Mouse (Mus musculus): Measurements from ENCODE around the gene Wwox. TPM values are rescaled to one million over a fixed set of nuclear protein-coding genes. Genes with fewer than 3 reads are reported as not detected.

Gene Wwox
- total and polyA plus RNA-seq, 3 experiments: 7.6 to 61.8 (median 12.2) TPM

DNA sequence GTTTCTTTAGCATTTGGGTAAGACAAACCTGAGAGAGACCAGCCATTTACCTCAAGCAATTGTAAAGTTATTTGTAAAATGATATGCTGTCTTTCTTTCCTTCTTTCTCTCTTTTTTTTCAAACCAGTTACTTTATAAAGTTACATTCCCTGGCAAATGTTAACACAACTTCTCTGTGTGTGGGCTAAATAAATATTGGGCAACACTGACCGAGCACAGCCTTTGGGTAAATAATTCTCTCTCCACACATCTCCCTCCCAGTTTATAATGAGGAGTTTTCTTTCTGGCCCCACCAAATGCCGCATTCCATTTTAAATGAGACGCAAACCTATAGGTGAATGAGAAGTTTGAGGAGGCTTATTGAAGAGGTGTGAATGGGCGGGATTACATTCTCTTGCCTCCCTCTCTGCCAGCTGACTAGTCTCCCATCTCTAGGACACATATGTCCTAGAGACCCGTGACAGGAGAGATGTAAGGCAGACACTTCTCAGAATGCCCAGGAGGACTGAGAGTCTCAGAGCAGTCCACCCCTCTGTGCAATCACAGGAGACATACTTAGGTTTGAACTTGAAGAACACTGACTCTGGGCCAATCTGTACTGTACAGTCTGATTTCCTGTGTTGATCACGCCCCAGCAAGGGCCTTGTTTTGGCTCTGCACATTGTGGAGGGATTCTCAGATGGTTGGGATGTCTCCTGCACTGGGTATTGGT is 116.2 kb downstream of the Wwox start:
- H3K27me3 ChIP-seq (ENCODE audit: control insufficient read depth in 1 of 2, insufficient read depth in 2 of 2, low read length in 2 of 2): no peaks in the 10 kb centered on the region
- H3K4me3 ChIP-seq (ENCODE audit: control insufficient read depth in 1 of 2, insufficient read depth in 1 of 2, low read depth in 2 of 2, low read length in 2 of 2): no peak overlapping the region
- no peaks in the 10 kb centered on the region for H3K79me2 ChIP-seq (ENCODE audit: control insufficient read depth, insufficient read depth, low read length, poor library complexity)
- H3K9ac ChIP-seq (ENCODE audit: control insufficient read depth, low read depth, low read length, poor library complexity, severe bottlenecking): no peak overlapping the region
- no peak for DNase-seq (ENCODE audit: low read depth, low spot score)
- H3K27ac ChIP-seq (ENCODE audit: control insufficient read depth, low read depth, low read length): no peak overlapping the region
- H3K4me1 ChIP-seq (ENCODE audit: control insufficient read depth in 1 of 2, insufficient read depth in 2 of 2, low read length in 2 of 2): no peaks in the 10 kb centered on the region
- H3K9me3 ChIP-seq (replicated peaks; ENCODE audit: insufficient read depth, low read length): no peaks in the 10 kb centered on the region
- H3K36me3 ChIP-seq (ENCODE audit: control insufficient read depth in 1 of 2, insufficient read depth in 2 of 2, low read length in 2 of 2): no peaks in the 10 kb centered on the region
- no peak for TF ChIP-seq NELFE (IDR thresholded peaks at IDR 0.05; ENCODE audit: low read depth, low read length)
- TF ChIP-seq ETS1 (IDR thresholded peaks at IDR 0.05; ENCODE audit: low read depth, low read length): no peak
- TF ChIP-seq RAD21 (IDR thresholded peaks at IDR 0.05; ENCODE audit: low read depth, low read length): no peak
- TF ChIP-seq EP300 (IDR thresholded peaks at IDR 0.05; ENCODE audit: low read depth in 1 of 2, low read length in 2 of 2): no peak

DNA sequence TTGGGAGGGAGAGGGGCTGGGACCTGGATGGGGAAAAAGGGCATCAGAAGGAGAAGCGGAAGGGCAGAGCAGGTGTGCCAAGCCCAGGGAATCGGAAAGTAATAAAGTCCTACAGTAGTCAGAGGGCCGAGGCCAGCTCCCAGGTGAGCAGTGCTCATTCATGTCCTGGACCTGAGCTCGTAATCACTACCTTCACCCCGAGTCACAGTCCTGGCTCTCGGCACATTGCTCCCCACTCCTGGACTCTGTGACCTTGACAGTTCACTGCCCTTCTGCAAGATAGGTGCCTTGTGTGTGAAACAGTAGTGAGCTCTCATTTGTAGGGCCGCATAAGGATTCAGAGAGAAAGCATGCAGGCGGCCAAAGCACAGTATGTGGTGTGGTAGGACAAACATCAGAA is 121.7 kb downstream of the Wwox start:
- TF ChIP-seq MEF2A (IDR thresholded peaks at IDR 0.05; ENCODE audit: extremely low read depth, insufficient replicate concordance, low read depth, low read length, poor library complexity, severe bottlenecking): no peak
- TF ChIP-seq MAFK (IDR thresholded peaks at IDR 0.05; ENCODE audit: borderline replicate concordance, low read depth, low read length): no peak
- TF ChIP-seq NRF1 (IDR thresholded peaks at IDR 0.05; ENCODE audit: insufficient read depth, low read depth, low read length, poor library complexity, severe bottlenecking): no peak
- no peak for TF ChIP-seq MYC (IDR thresholded peaks at IDR 0.05; ENCODE audit: low read depth, low read length)
- no peak for TF ChIP-seq MYB (IDR thresholded peaks at IDR 0.05; ENCODE audit: low read depth, low read length)
- no peak for TF ChIP-seq CHD2 (IDR thresholded peaks at IDR 0.05; ENCODE audit: low read length)
- TF ChIP-seq TBP (IDR thresholded peaks at IDR 0.05; ENCODE audit: low read depth, low read length): no peak
- TF ChIP-seq SIN3A (IDR thresholded peaks at IDR 0.05; ENCODE audit: low read length): no peak
- Histone ChIP-seq H3K27me3 (ENCODE audit: control insufficient read depth in 1 of 2, insufficient read depth in 2 of 2, low read length in 2 of 2) (no peaks in the 10 kb centered on the region), H3K27ac (ENCODE audit: control insufficient read depth, low read depth, low read length) (no peak overlapping the region), H3K79me2 (ENCODE audit: control insufficient read depth, insufficient read depth, low read length, poor library complexity) (no peaks in the 10 kb centered on the region), H3K36me3 (ENCODE audit: control insufficient read depth in 1 of 2, insufficient read depth in 2 of 2, low read length in 2 of 2) (no peaks in the 10 kb centered on the region), H3K4me1 (ENCODE audit: control insufficient read depth in 1 of 2, insufficient read depth in 2 of 2, low read length in 2 of 2) (no peaks in the 10 kb centered on the region), H3K4me3 (ENCODE audit: control insufficient read depth in 1 of 2, insufficient read depth in 1 of 2, low read depth in 2 of 2, low read length in 2 of 2) (no peak overlapping the region), H3K9me3 (replicated peaks; ENCODE audit: insufficient read depth, low read length) (no peaks in the 10 kb centered on the region), H3K9ac (ENCODE audit: control insufficient read depth, low read depth, low read length, poor library complexity, severe bottlenecking) (no peak overlapping the region)
- no peak for DNase-seq (ENCODE audit: low read depth, low spot score)

DNA sequence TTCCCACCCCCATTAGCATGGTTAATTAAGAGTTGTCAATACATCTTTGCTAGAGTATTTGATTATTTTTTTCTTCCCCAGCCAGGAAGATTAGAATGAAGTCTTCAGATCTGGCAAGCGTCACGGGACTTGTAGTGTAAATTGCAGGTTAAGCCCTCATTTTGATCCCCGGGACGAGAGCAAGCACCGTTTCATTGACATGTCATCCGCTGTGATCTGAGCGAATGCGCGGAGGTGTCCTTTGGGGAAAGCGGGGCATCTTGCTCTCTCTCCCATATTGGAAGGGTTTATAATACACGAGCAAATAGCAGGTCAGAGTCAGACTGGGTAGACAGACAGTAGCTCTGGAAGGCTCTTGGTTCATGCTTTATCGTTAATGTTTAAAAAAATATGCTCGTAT is 123.0 kb downstream of the Wwox start:
- Histone ChIP-seq H3K4me1 (ENCODE audit: control insufficient read depth in 1 of 2, insufficient read depth in 2 of 2, low read length in 2 of 2) (no peaks in the 10 kb centered on the region), H3K36me3 (ENCODE audit: control insufficient read depth in 1 of 2, insufficient read depth in 2 of 2, low read length in 2 of 2) (no peaks in the 10 kb centered on the region), H3K79me2 (ENCODE audit: control insufficient read depth, insufficient read depth, low read length, poor library complexity) (no peaks in the 10 kb centered on the region), H3K27me3 (ENCODE audit: control insufficient read depth in 1 of 2, insufficient read depth in 2 of 2, low read length in 2 of 2) (no peaks in the 10 kb centered on the region), H3K27ac (ENCODE audit: control insufficient read depth, low read depth, low read length) (no peak overlapping the region), H3K9me3 (replicated peaks; ENCODE audit: insufficient read depth, low read length) (no peaks in the 10 kb centered on the region), H3K9ac (ENCODE audit: control insufficient read depth, low read depth, low read length, poor library complexity, severe bottlenecking) (no peak overlapping the region), H3K4me3 (ENCODE audit: control insufficient read depth in 1 of 2, insufficient read depth in 1 of 2, low read depth in 2 of 2, low read length in 2 of 2) (no peak overlapping the region)
- no peak for DNase-seq (ENCODE audit: low read depth, low spot score)
- TF ChIP-seq SIN3A (IDR thresholded peaks at IDR 0.05; ENCODE audit: low read length) (no peak), ZC3H11A (IDR thresholded peaks at IDR 0.05; ENCODE audit: low read depth, low read length) (no peak), MAX (IDR thresholded peaks at IDR 0.05; ENCODE audit: low read length) (no peak), CTCF (IDR thresholded peaks at IDR 0.05 in 2 of 3, conservative IDR thresholded peaks at IDR 0.05 in 1 of 3; ENCODE audit: control insufficient read depth in 1 of 3, insufficient read depth in 1 of 3, low read depth in 2 of 3, low read length in 3 of 3, poor library complexity in 1 of 3, severe bottlenecking in 1 of 3) (no peak), TBP (IDR thresholded peaks at IDR 0.05; ENCODE audit: low read depth, low read length) (no peak), SMC3 (IDR thresholded peaks at IDR 0.05; ENCODE audit: low read depth, low read length) (no peak), EP300 (IDR thresholded peaks at IDR 0.05; ENCODE audit: low read depth in 1 of 2, low read length in 2 of 2) (no peak), GATA1 (IDR thresholded peaks at IDR 0.05; ENCODE audit: low read depth, low read length) (no peak), ZNF384 (IDR thresholded peaks at IDR 0.05; ENCODE audit: low read depth, low read length) (no peak), ZMIZ1 (IDR thresholded peaks at IDR 0.05; ENCODE audit: low read depth, low read length) (no peak), USF1 (IDR thresholded peaks at IDR 0.05; ENCODE audit: low read depth, low read length) (no peak), MXI1 (IDR thresholded peaks at IDR 0.05; ENCODE audit: low read depth, low read length) (no peak), TAL1 (IDR thresholded peaks at IDR 0.05; ENCODE audit: low read length) (no peak), POLR2A (IDR thresholded peaks at IDR 0.05; ENCODE audit: control insufficient read depth in 1 of 2, insufficient read depth in 1 of 2, low read depth in 1 of 2, low read length in 2 of 2, poor library complexity in 1 of 2) (no peak), TCF12 (IDR thresholded peaks at IDR 0.05; ENCODE audit: low read depth, low read length) (no peak), USF2 (IDR thresholded peaks at IDR 0.05; ENCODE audit: borderline replicate concordance in 1 of 2, insufficient read depth in 1 of 2, low read depth in 1 of 2, low read length in 2 of 2) (no peak)
